Mouse (Mus musculus) activated CD4-positive, CD25-positive, alpha-beta regulatory T cell, adult 4 months (primary cell): ENCODE results near the gene Olfr699. TPM values are rescaled to one million over a fixed set of nuclear protein-coding genes. Genes with fewer than 3 reads are reported as not detected.
"Not testable (repeated sequence)": the region's sequence is repeated elsewhere in the genome, so short reads cannot be mapped to it uniquely, and the experiment has no call there.

Source experiments
- ATAC-seq: one replicate; pipeline ENCODE4 v1.8.0; 2017
- polyA plus RNA-seq, 2 experiments: library from polyadenylated mRNA; unstranded; fragments of 100-300 nt; shearing (Covaris generic); gene quantifications; one replicate each; pipeline ENCODE4 v1.2.1; 2017

Gene Olfr699
- polyA plus RNA-seq = not detected

GRCm38 (mm10) chr7:106793098-106793497 lies at the start of gene Olfr699:
TSS of gene Olfr699 (minus strand) at chr7:106793198.
- no peak for ATAC-seq

- ATAC-seq = no peak
Measured at GRCm38 (mm10) chr7:106833793-106834192, 40.8 kb upstream of the Olfr699 start, which contains the start of gene Olfr702. TSS of gene Olfr702 (minus strand) at chr7:106833893.

GRCm38 (mm10) chr7:106818414-106818813 lies 25.4 kb upstream of the Olfr699 start:
- no peak for ATAC-seq

- ATAC-seq = peak; percentile 80
Measured at GRCm38 (mm10) chr7:106815775-106816174, 22.8 kb upstream of the Olfr699 start.

GRCm38 (mm10) chr7:106813829-106814228 lies 20.8 kb upstream of the Olfr699 start, which contains the start of gene Olfr701:
TSS of gene Olfr701 (plus strand) at chr7:106814129.
- ATAC-seq = no peak

- no peak for ATAC-seq
Measured at GRCm38 (mm10) chr7:106808734-106809133, 15.7 kb upstream of the Olfr699 start, which contains the start of gene Olfr700. TSS of gene Olfr700 (minus strand) at chr7:106808834.

- no peak for ATAC-seq
Measured at GRCm38 (mm10) chr7:106788330-106788729, 4.7 kb downstream of the Olfr699 start.

GRCm38 (mm10) chr7:106761008-106761407 lies 32.0 kb downstream of the Olfr699 start:
- ATAC-seq = not testable (repeated sequence)

GRCm38 (mm10) chr7:106758800-106759199 lies 34.2 kb downstream of the Olfr699 start:
- no peak for ATAC-seq

- no peak for ATAC-seq
Measured at GRCm38 (mm10) chr7:106755297-106755696, 37.7 kb downstream of the Olfr699 start, which contains the start of gene Olfr698. TSS of gene Olfr698 (minus strand) at chr7:106755397.

GRCm38 (mm10) chr7:106745811-106746210 lies 47.2 kb downstream of the Olfr699 start:
- no peak for ATAC-seq

- ATAC-seq = no peak
Measured at GRCm38 (mm10) chr7:106742343-106742742, 50.7 kb downstream of the Olfr699 start, which contains the start of gene Olfr697. TSS of gene Olfr697 (minus strand) at chr7:106742443.

Other genes starting within 250 kb of the Olfr699 start
- not detected for gene Olfr693, start 112.6 kb downstream of the Olfr699 start, polyA plus RNA-seq
- gene Olfr694, start 101.4 kb downstream of the Olfr699 start, polyA plus RNA-seq = not detected
- gene Olfr695, start 76.8 kb downstream of the Olfr699 start, polyA plus RNA-seq = not detected
- not detected for gene Olfr697, start 50.8 kb downstream of the Olfr699 start, polyA plus RNA-seq
- under 1 TPM in 1 of 2 experiments, not detected in 1; 0.85 TPM for gene Olfr698, start 37.8 kb downstream of the Olfr699 start, polyA plus RNA-seq
- gene Olfr700, start 15.6 kb upstream of the Olfr699 start, polyA plus RNA-seq = not detected
- not detected for gene Olfr701, start 20.9 kb upstream of the Olfr699 start, polyA plus RNA-seq
- not detected for gene Olfr702, start 40.7 kb upstream of the Olfr699 start, polyA plus RNA-seq
- gene Olfr703, start 50.2 kb upstream of the Olfr699 start, polyA plus RNA-seq = not detected
- gene Olfr704, start 70.0 kb upstream of the Olfr699 start, polyA plus RNA-seq = not detected
- not detected for gene Olfr705, start 83.7 kb upstream of the Olfr699 start, polyA plus RNA-seq
- gene Olfr706, start 95.0 kb upstream of the Olfr699 start, polyA plus RNA-seq = not detected
- not detected for gene Olfr707, start 108.0 kb upstream of the Olfr699 start, polyA plus RNA-seq
- gene Olfr1532-ps1, start 114.8 kb upstream of the Olfr699 start, polyA plus RNA-seq = not detected
- gene Olfr709-ps1, start 139.0 kb upstream of the Olfr699 start, polyA plus RNA-seq = not detected
- gene Olfr710, start 155.1 kb upstream of the Olfr699 start, polyA plus RNA-seq = not detected
- gene Olfr6, start 170.7 kb upstream of the Olfr699 start, polyA plus RNA-seq = under 1 TPM in 1 of 2 experiments, not detected in 1; 0.08 TPM
- not detected for gene Olfr711, start 182.3 kb upstream of the Olfr699 start, polyA plus RNA-seq
- gene Olfr2, start 212.9 kb upstream of the Olfr699 start, polyA plus RNA-seq = not detected
- gene Olfr713, start 238.0 kb upstream of the Olfr699 start, polyA plus RNA-seq = not detected